Mouse (Mus musculus): Measurements from ENCODE around the gene Tac2. TPM values are rescaled to one million over a fixed set of nuclear protein-coding genes. Genes with fewer than 3 reads are reported as not detected.

Gene Tac2
- polyA plus RNA-seq, 1 experiment from 2014 or later, result not detected

Other genes starting within 250 kb of the Tac2 start
- gene Stac3, start 222.8 kb upstream of the Tac2 start, polyA plus RNA-seq (2015; fragmentation: Nextera tagmentation; extraction: Ambion mirVana), result 2.5 TPM in 2 replicates
- 13.4 and 15.5 TPM in 2 replicates for gene Ndufa4l2, start 209.5 kb upstream of the Tac2 start, polyA plus RNA-seq (2015; fragmentation: Nextera tagmentation; extraction: Ambion mirVana)
- gene Shmt2, start 202.0 kb upstream of the Tac2 start, polyA plus RNA-seq (2015; fragmentation: Nextera tagmentation; extraction: Ambion mirVana), result 52.7 and 57.5 TPM in 2 replicates
- 139 and 176 TPM in 2 replicates for gene Nxph4, start 189.9 kb upstream of the Tac2 start, polyA plus RNA-seq (2015; fragmentation: Nextera tagmentation; extraction: Ambion mirVana)
- gene Lrp1, start 103.3 kb upstream of the Tac2 start, polyA plus RNA-seq (2015; fragmentation: Nextera tagmentation; extraction: Ambion mirVana), result 101 and 108 TPM in 2 replicates
- gene Stat6, start 81.5 kb upstream of the Tac2 start, polyA plus RNA-seq (2015; fragmentation: Nextera tagmentation; extraction: Ambion mirVana), result 4.9 and 5.0 TPM in 2 replicates
- 3.9 and 4.0 TPM in 2 replicates for gene Nemp1, start 57.6 kb upstream of the Tac2 start, polyA plus RNA-seq (2015; fragmentation: Nextera tagmentation; extraction: Ambion mirVana)
- gene Nab2, start 55.9 kb upstream of the Tac2 start, polyA plus RNA-seq (2015; fragmentation: Nextera tagmentation; extraction: Ambion mirVana), result 2.3 and 3.3 TPM in 2 replicates
- gene Myo1a, start 19.3 kb upstream of the Tac2 start, polyA plus RNA-seq (2015; fragmentation: Nextera tagmentation; extraction: Ambion mirVana), result 0.43 and 0.74 TPM in 2 replicates
- 3.7 and 3.8 TPM in 2 replicates for gene Zbtb39, start 15.1 kb downstream of the Tac2 start, polyA plus RNA-seq (2015; fragmentation: Nextera tagmentation; extraction: Ambion mirVana)
- 0.81 and 0.83 TPM in 2 replicates for gene Gpr182, start 27.3 kb downstream of the Tac2 start, polyA plus RNA-seq (2015; fragmentation: Nextera tagmentation; extraction: Ambion mirVana)
- gene Rdh1, start 35.2 kb downstream of the Tac2 start, polyA plus RNA-seq (2015; fragmentation: Nextera tagmentation; extraction: Ambion mirVana), result not detected in 2 replicates
- not detected in 2 replicates for gene Rdh16f1, start 35.3 kb downstream of the Tac2 start, polyA plus RNA-seq (2015; fragmentation: Nextera tagmentation; extraction: Ambion mirVana)
- 0.13 and 0.16 TPM in 2 replicates for gene Rdh9, start 51.9 kb downstream of the Tac2 start, polyA plus RNA-seq (2015; fragmentation: Nextera tagmentation; extraction: Ambion mirVana)
- not detected in 2 replicates for gene Rdh16, start 76.7 kb downstream of the Tac2 start, polyA plus RNA-seq (2015; fragmentation: Nextera tagmentation; extraction: Ambion mirVana)
- not detected in 2 replicates for gene Rdh19, start 125.5 kb downstream of the Tac2 start, polyA plus RNA-seq (2015; fragmentation: Nextera tagmentation; extraction: Ambion mirVana)
- not detected in 2 replicates for gene Rdh16f2, start 142.0 kb downstream of the Tac2 start, polyA plus RNA-seq (2015; fragmentation: Nextera tagmentation; extraction: Ambion mirVana)
- gene Rdh7, start 164.3 kb downstream of the Tac2 start, polyA plus RNA-seq (2015; fragmentation: Nextera tagmentation; extraction: Ambion mirVana), result not detected in 2 replicates
- gene Sdr9c7, start 174.0 kb downstream of the Tac2 start, polyA plus RNA-seq (2015; fragmentation: Nextera tagmentation; extraction: Ambion mirVana), result not detected in 2 replicates